Mouse (Mus musculus): ENCODE measurements around the gene Epp13. TPM values are rescaled to one million over a fixed set of nuclear protein-coding genes. Genes with fewer than 3 reads are reported as not detected.
A peak's percentile ranks its signal among the peaks of the same experiment; 100 is the strongest.
"Not testable (repeated sequence)": the region's sequence is repeated elsewhere in the genome, so short reads cannot be mapped to it uniquely, and the experiment has no call there.

Gene Epp13
- polyA plus RNA-seq, 1 experiment from 2014 or later, result 0.26 TPM

- Histone ChIP-seq H3K36me3 (ENCODE audit: control insufficient read depth, insufficient read depth, low read length) (peaks cover 36% of the 10 kb centered on the region), H3K9me3 (ENCODE audit: control insufficient read depth, low read length) (peaks cover 14% of the 10 kb centered on the region)
- H3K4me1 ChIP-seq (ENCODE audit: control insufficient read depth, insufficient read depth, low read length); H3K4me3 ChIP-seq (ENCODE audit: low read depth, low read length); ATAC-seq (ENCODE audit: low read depth); H3K27me3 ChIP-seq (replicated peaks; ENCODE audit: control insufficient read depth, insufficient read depth, low read length); H3K9ac ChIP-seq (ENCODE audit: low read depth, low read length); H3K27ac ChIP-seq (replicated peaks; ENCODE audit: low read depth, low read length); H3K4me2 ChIP-seq (ENCODE audit: low read depth, low read length): not testable (repeated sequence)
- peak; percentile 52 for DNase-seq (ENCODE audit: low spot score)
- 76% methylated on average over 11 of the region's 11 CpGs for WGBS
These were observed 48.3 kb downstream of the Epp13 start for GRCm38 (mm10) chr7:6300796-6301195.

GRCm38 (mm10) chr7:6330458-6331232 lies 78.1 kb downstream of the Epp13 start:
- peak; percentile 82 for ATAC-seq (ENCODE audit: low read depth)
- WGBS, result 16% methylated on average over 23 of the region's 23 CpGs

GRCm38 (mm10) chr7:6331233-6331956 lies 78.9 kb downstream of the Epp13 start, which contains the start of gene Zfp583:
TSS of gene Zfp583 (minus strand) at chr7:6331285.
- H3K9ac ChIP-seq (ENCODE audit: low read depth, low read length), result peak within 1 kb of the TSS; percentile 85
- H3K4me2 ChIP-seq (ENCODE audit: low read depth, low read length), result peak within 1 kb of the TSS; percentile 74
- H3K9me3 ChIP-seq (ENCODE audit: control insufficient read depth, low read length), result 0 out of 2 replicates have a peak, but pooled peaks cover 6% of the 10 kb centered on the region
- peak; percentile 97 for DNase-seq (ENCODE audit: low spot score)
- peak; percentile 97 for ATAC-seq (ENCODE audit: low read depth)
- peaks cover 6% of the 10 kb centered on the region; the same call in 1 of the 2 replicates for H3K4me1 ChIP-seq (ENCODE audit: control insufficient read depth, insufficient read depth, low read length)
- H3K27ac ChIP-seq (replicated peaks; ENCODE audit: low read depth, low read length), result peak within 1 kb of the TSS; percentile 81
- H3K27me3 ChIP-seq (replicated peaks; ENCODE audit: control insufficient read depth, insufficient read depth, low read length), result no peaks in the 10 kb centered on the region
- 0 out of 2 replicates have a peak, but pooled peaks cover 6% of the 10 kb centered on the region for H3K36me3 ChIP-seq (ENCODE audit: control insufficient read depth, insufficient read depth, low read length)
- peak within 1 kb of the TSS; percentile 66 for H3K4me3 ChIP-seq (ENCODE audit: low read depth, low read length)
- WGBS, result 7% methylated on average over 25 of the region's 31 CpGs

More at GRCm38 (mm10) chr7:6330458-6331232, 78.1 kb downstream of the Epp13 start:
- no peaks in the 10 kb centered on the region for H3K27me3 ChIP-seq (replicated peaks; ENCODE audit: control insufficient read depth, insufficient read depth, low read length)
- peak; percentile 5 for DNase-seq (ENCODE audit: low spot score)
- peak overlapping the region; percentile 85 for H3K9ac ChIP-seq (ENCODE audit: low read depth, low read length)
- 0 out of 2 replicates have a peak, but pooled peaks cover 6% of the 10 kb centered on the region for H3K36me3 ChIP-seq (ENCODE audit: control insufficient read depth, insufficient read depth, low read length)
- 0 out of 2 replicates have a peak, but pooled peaks cover 6% of the 10 kb centered on the region for H3K9me3 ChIP-seq (ENCODE audit: control insufficient read depth, low read length)
- H3K4me2 ChIP-seq (ENCODE audit: low read depth, low read length), result peak overlapping the region; percentile 74
- peak overlapping the region; percentile 66 for H3K4me3 ChIP-seq (ENCODE audit: low read depth, low read length)
- H3K27ac ChIP-seq (replicated peaks; ENCODE audit: low read depth, low read length), result peak overlapping the region; percentile 81
- peaks cover 6% of the 10 kb centered on the region; the same call in 1 of the 2 replicates for H3K4me1 ChIP-seq (ENCODE audit: control insufficient read depth, insufficient read depth, low read length)

Other genes starting within 250 kb of the Epp13 start
- gene Vmn1r65, start 241.7 kb upstream of the Epp13 start, polyA plus RNA-seq (2014; fragmentation: Nextera tagmentation; extraction: Ambion mirVana), result not detected in 2 replicates
- gene Nlrp4c, start 207.5 kb upstream of the Epp13 start, polyA plus RNA-seq (2014; fragmentation: Nextera tagmentation; extraction: Ambion mirVana), result not detected in 2 replicates
- gene Zfp787, start 96.7 kb upstream of the Epp13 start, polyA plus RNA-seq (2014; fragmentation: Nextera tagmentation; extraction: Ambion mirVana), result 10.2 and 11.9 TPM in 2 replicates
- 40.7 and 49.6 TPM in 2 replicates for gene Zfp444, start 80.5 kb upstream of the Epp13 start, polyA plus RNA-seq (2014; fragmentation: Nextera tagmentation; extraction: Ambion mirVana)
- not detected in 2 replicates for gene Galp, start 55.6 kb upstream of the Epp13 start, polyA plus RNA-seq (2014; fragmentation: Nextera tagmentation; extraction: Ambion mirVana)
- gene Zscan5b, start 30.4 kb upstream of the Epp13 start, polyA plus RNA-seq (2014; fragmentation: Nextera tagmentation; extraction: Ambion mirVana), result not detected in 2 replicates
- 10.4 and 11.9 TPM in 2 replicates for gene Zfp667, start 33.9 kb downstream of the Epp13 start, polyA plus RNA-seq (2014; fragmentation: Nextera tagmentation; extraction: Ambion mirVana)
- 6.2 and 6.5 TPM in 2 replicates for gene Zfp583, start 78.6 kb downstream of the Epp13 start, polyA plus RNA-seq (2014; fragmentation: Nextera tagmentation; extraction: Ambion mirVana)
- gene Gm3854, start 91.0 kb downstream of the Epp13 start, polyA plus RNA-seq (2014; fragmentation: Nextera tagmentation; extraction: Ambion mirVana), result 1.3 and 1.4 TPM in 2 replicates
- 2.9 and 3.2 TPM in 2 replicates for gene Zfp78, start 110.6 kb downstream of the Epp13 start, polyA plus RNA-seq (2014; fragmentation: Nextera tagmentation; extraction: Ambion mirVana)
- gene Zfp28, start 130.6 kb downstream of the Epp13 start, polyA plus RNA-seq (2014; fragmentation: Nextera tagmentation; extraction: Ambion mirVana), result 8.5 and 8.9 TPM in 2 replicates
- 0.12 and 0.18 TPM in 2 replicates for gene Smim17, start 146.0 kb downstream of the Epp13 start, polyA plus RNA-seq (2014; fragmentation: Nextera tagmentation; extraction: Ambion mirVana)
- not detected in 2 replicates for gene Gm20715, start 157.6 kb downstream of the Epp13 start, polyA plus RNA-seq (2014; fragmentation: Nextera tagmentation; extraction: Ambion mirVana)
- not detected in 2 replicates for gene Olfr1344, start 186.0 kb downstream of the Epp13 start, polyA plus RNA-seq (2014; fragmentation: Nextera tagmentation; extraction: Ambion mirVana)
- 0.06 TPM in 1 of 2 replicates, not detected in the other for gene Olfr1336, start 203.5 kb downstream of the Epp13 start, polyA plus RNA-seq (2014; fragmentation: Nextera tagmentation; extraction: Ambion mirVana)
- gene Olfr1346, start 214.4 kb downstream of the Epp13 start, polyA plus RNA-seq (2014; fragmentation: Nextera tagmentation; extraction: Ambion mirVana), result not detected in 2 replicates
- gene Olfr5, start 234.2 kb downstream of the Epp13 start, polyA plus RNA-seq (2014; fragmentation: Nextera tagmentation; extraction: Ambion mirVana), result not detected in 2 replicates
- not detected in 2 replicates for gene Olfr1347, start 247.0 kb downstream of the Epp13 start, polyA plus RNA-seq (2014; fragmentation: Nextera tagmentation; extraction: Ambion mirVana)